Mouse (Mus musculus) monocyte, adult 59 days (primary cell): ENCODE results near the gene Rfc4. TPM values are rescaled to one million over a fixed set of nuclear protein-coding genes. Genes with fewer than 3 reads are reported as not detected.

Source experiments
- total RNA-seq, 2 experiments: library from RNA; stranded (reverse); gene quantifications; one replicate each; pipeline ENCODE4 v1.2.4; 2023

Rfc4 gene
- 1 to 10 TPM; 4.4 to 4.8 TPM for total RNA-seq

DNA sequence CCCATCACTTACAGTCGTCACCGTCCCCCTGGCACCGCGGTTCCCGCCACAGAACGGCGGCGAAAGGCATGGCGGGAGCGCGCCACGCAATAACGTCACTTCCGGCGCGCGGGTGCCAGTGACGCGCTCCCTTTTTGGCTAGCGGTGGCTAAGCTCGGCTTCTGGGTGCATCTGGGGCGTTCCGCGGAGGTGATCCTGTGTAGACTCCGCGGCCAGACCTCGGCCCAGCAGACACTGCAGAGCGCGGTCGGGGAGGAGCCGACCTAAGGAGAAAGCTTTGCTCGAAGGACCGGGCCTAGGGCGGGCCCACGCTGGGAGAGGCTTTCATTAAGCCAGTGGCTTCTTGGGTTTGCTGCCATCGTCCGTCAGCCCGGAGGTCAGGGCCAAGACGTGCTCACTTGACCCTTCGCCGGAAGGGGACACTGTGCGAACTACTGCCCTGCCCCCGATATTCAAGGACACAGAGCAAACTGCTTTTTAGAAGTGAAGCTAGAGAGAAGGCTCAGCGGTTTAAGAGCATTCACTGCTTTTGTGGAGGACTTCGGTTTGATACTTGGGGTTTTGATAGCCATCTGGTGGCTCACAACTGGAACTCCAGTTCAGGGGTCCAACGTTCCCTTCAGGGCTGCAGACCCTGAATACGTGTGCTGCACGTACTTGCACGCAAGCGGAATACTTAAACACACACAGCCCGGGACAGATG lies at the start of gene Rfc4:
TSS of gene Rfc4 (minus strand) at position 65 of the 703 bp plus-strand sequence.

GRCm38 (mm10) chr16:23146280-23146679 lies 18.7 kb upstream of the Rfc4 start, which contains the start of gene Adipoq:
TSS of gene Adipoq (plus strand) at chr16:23146536.

GRCm38 (mm10) chr16:23107231-23107942 lies 20.1 kb downstream of the Rfc4 start, which contains the start of gene Eif4a2:
TSS of gene Eif4a2 (plus strand) at chr16:23107444.

Other genes with a start within 250 kb of the Rfc4 start
- gene Ahsg, start 236.5 kb downstream of the Rfc4 start, total RNA-seq = not detected
- not detected for gene Fetub, start 209.4 kb downstream of the Rfc4 start, total RNA-seq
- not detected for gene Hrg, start 176.7 kb downstream of the Rfc4 start, total RNA-seq
- gene Kng2, start 98.3 kb downstream of the Rfc4 start, total RNA-seq = not detected
- gene Kng1, start 69.9 kb downstream of the Rfc4 start, total RNA-seq = not detected
- gene Eif4a2, start 20.3 kb downstream of the Rfc4 start, total RNA-seq = 100 to 1,000 TPM; 690 to 724 TPM
- gene Adipoq, start 18.8 kb upstream of the Rfc4 start, total RNA-seq = not detected
- gene St6gal1, start 97.0 kb upstream of the Rfc4 start, total RNA-seq = 10 to 100 TPM; 22.0 to 38.8 TPM